Mouse (Mus musculus): ENCODE data around the gene Lbx2. TPM values are rescaled to one million over a fixed set of nuclear protein-coding genes. Genes with fewer than 3 reads are reported as not detected.

Gene Lbx2
- polyA plus RNA-seq, 1 experiment: 0.78 TPM

- H3K27ac ChIP-seq (ENCODE audit: insufficient read depth, low read depth, low read length): no peak overlapping the region
- 0 out of 2 replicates have a peak overlapping the region, but pooled peaks have one; percentile 11 for H3K4me3 ChIP-seq (ENCODE audit: insufficient read depth, low read length)
- H3K4me1 ChIP-seq (ENCODE audit: control insufficient read depth, insufficient read depth, low read length): peaks cover 6% of the 10 kb centered on the region; the same call in 1 of the 2 replicates
- TF ChIP-seq CTCF (IDR thresholded peaks at IDR 0.05; ENCODE audit: low read depth, low read length): no peak
- no peak for TF ChIP-seq POLR2A (IDR thresholded peaks at IDR 0.05; ENCODE audit: borderline replicate concordance, low read depth, low read length)
These were observed 1.2 kb downstream of the Lbx2 start for GRCm38 (mm10) chr6:83087205-83087925.

GRCm38 (mm10) chr6:83087926-83088260 is 1.7 kb downstream of the Lbx2 start:
- TF ChIP-seq POLR2A (IDR thresholded peaks at IDR 0.05; ENCODE audit: borderline replicate concordance, low read depth, low read length): no peak
- no peak for TF ChIP-seq CTCF (IDR thresholded peaks at IDR 0.05; ENCODE audit: low read depth, low read length)
- Histone ChIP-seq H3K4me1 (ENCODE audit: control insufficient read depth, insufficient read depth, low read length) (peaks cover 11% of the 10 kb centered on the region), H3K27ac (ENCODE audit: insufficient read depth, low read depth, low read length) (no peak overlapping the region), H3K4me3 (ENCODE audit: insufficient read depth, low read length) (no peak overlapping the region)

GRCm38 (mm10) chr6:83092416-83093127 is 6.4 kb downstream of the Lbx2 start:
- no peak overlapping the region for H3K4me3 ChIP-seq (ENCODE audit: insufficient read depth, low read length)
- peaks cover 9% of the 10 kb centered on the region for H3K4me1 ChIP-seq (ENCODE audit: control insufficient read depth, insufficient read depth, low read length)
- no peak overlapping the region for H3K27ac ChIP-seq (ENCODE audit: insufficient read depth, low read depth, low read length)
- TF ChIP-seq POLR2A (IDR thresholded peaks at IDR 0.05; ENCODE audit: borderline replicate concordance, low read depth, low read length): no peak

- Histone ChIP-seq H3K4me3 (ENCODE audit: insufficient read depth, low read length) (no peak overlapping the region), H3K27ac (ENCODE audit: insufficient read depth, low read depth, low read length) (no peak overlapping the region), H3K4me1 (ENCODE audit: control insufficient read depth, insufficient read depth, low read length) (peaks cover 11% of the 10 kb centered on the region)
- no peak for TF ChIP-seq CTCF (IDR thresholded peaks at IDR 0.05; ENCODE audit: low read depth, low read length)
- TF ChIP-seq POLR2A (IDR thresholded peaks at IDR 0.05; ENCODE audit: borderline replicate concordance, low read depth, low read length): no peak
These were observed 9.8 kb downstream of the Lbx2 start for GRCm38 (mm10) chr6:83095968-83096367.

GRCm38 (mm10) chr6:83098411-83098810 is 12.2 kb downstream of the Lbx2 start:
- TF ChIP-seq CTCF (IDR thresholded peaks at IDR 0.05; ENCODE audit: low read depth, low read length): no peak
- no peak for TF ChIP-seq POLR2A (IDR thresholded peaks at IDR 0.05; ENCODE audit: borderline replicate concordance, low read depth, low read length)
- H3K27ac ChIP-seq (ENCODE audit: insufficient read depth, low read depth, low read length): no peak overlapping the region

GRCm38 (mm10) chr6:83101316-83101687 is 15.1 kb downstream of the Lbx2 start, which contains the start of the genes Ccdc142 and Gm42688:
Gene Ccdc142 (plus strand): TSS chr6:83101601.
Gene Gm42688 (plus strand): TSS chr6:83101617.
- peaks cover 10% of the 10 kb centered on the region for H3K4me1 ChIP-seq (ENCODE audit: control insufficient read depth, insufficient read depth, low read length)
- H3K27ac ChIP-seq (ENCODE audit: insufficient read depth, low read depth, low read length): peak within 1 kb of the TSS; percentile 76
- peak; percentile 64 for TF ChIP-seq CTCF (IDR thresholded peaks at IDR 0.05; ENCODE audit: low read depth, low read length)
- TF ChIP-seq POLR2A (IDR thresholded peaks at IDR 0.05; ENCODE audit: borderline replicate concordance, low read depth, low read length): no peak
- H3K4me3 ChIP-seq (ENCODE audit: insufficient read depth, low read length): peak within 1 kb of the TSS; percentile 87

More at GRCm38 (mm10) chr6:83098411-83098810, 12.2 kb downstream of the Lbx2 start:
- no peak overlapping the region for H3K4me3 ChIP-seq (ENCODE audit: insufficient read depth, low read length)
- peaks cover 10% of the 10 kb centered on the region for H3K4me1 ChIP-seq (ENCODE audit: control insufficient read depth, insufficient read depth, low read length)

GRCm38 (mm10) chr6:83101688-83102556 is 15.8 kb downstream of the Lbx2 start:
- Histone ChIP-seq H3K27ac (ENCODE audit: insufficient read depth, low read depth, low read length) (peak overlapping the region; percentile 76), H3K4me3 (ENCODE audit: insufficient read depth, low read length) (peak overlapping the region; percentile 87), H3K4me1 (ENCODE audit: control insufficient read depth, insufficient read depth, low read length) (peaks cover 10% of the 10 kb centered on the region)
- TF ChIP-seq CTCF (IDR thresholded peaks at IDR 0.05; ENCODE audit: low read depth, low read length) (no peak), POLR2A (IDR thresholded peaks at IDR 0.05; ENCODE audit: borderline replicate concordance, low read depth, low read length) (no peak)

GRCm38 (mm10) chr6:83103130-83103650 is 17.0 kb downstream of the Lbx2 start:
- H3K4me3 ChIP-seq (ENCODE audit: insufficient read depth, low read length): no peak overlapping the region
- H3K27ac ChIP-seq (ENCODE audit: insufficient read depth, low read depth, low read length): no peak overlapping the region
- H3K4me1 ChIP-seq (ENCODE audit: control insufficient read depth, insufficient read depth, low read length): peaks cover 13% of the 10 kb centered on the region
- TF ChIP-seq CTCF (IDR thresholded peaks at IDR 0.05; ENCODE audit: low read depth, low read length): no peak
- TF ChIP-seq POLR2A (IDR thresholded peaks at IDR 0.05; ENCODE audit: borderline replicate concordance, low read depth, low read length): no peak

GRCm38 (mm10) chr6:83104158-83104557 is 18.0 kb downstream of the Lbx2 start:
- Histone ChIP-seq H3K4me1 (ENCODE audit: control insufficient read depth, insufficient read depth, low read length) (peaks cover 13% of the 10 kb centered on the region), H3K27ac (ENCODE audit: insufficient read depth, low read depth, low read length) (no peak overlapping the region), H3K4me3 (ENCODE audit: insufficient read depth, low read length) (no peak overlapping the region)
- TF ChIP-seq CTCF (IDR thresholded peaks at IDR 0.05; ENCODE audit: low read depth, low read length) (no peak), POLR2A (IDR thresholded peaks at IDR 0.05; ENCODE audit: borderline replicate concordance, low read depth, low read length) (no peak)

Data from bone marrow macrophage, adult 2 months (primary cell).